Comparison of ENCODE assay signal across 8 mouse cellular contexts in genomic region chr3:29082296-29082995, GRCm38 (mm10). TPM values are rescaled to one million over a fixed set of nuclear protein-coding genes. Genes with fewer than 3 reads are reported as not detected.
DNase-seq lines count a peak whose midpoint lies in the region; ATAC-seq lines count a peak whose summit lies in the region.

No protein-coding gene starts in this region.

- WGBS in midbrain, embryonic 13.5 days: under 1% methylated on average over 52 of the region's 59 CpGs

- H3K27ac ChIP-seq in midbrain, embryonic 13.5 days: peak overlapping the region; percentile 71

- peak overlapping the region; percentile 67 for H3K9ac ChIP-seq in midbrain, embryonic 13.5 days (replicated peaks)

- H3K4me3 ChIP-seq in midbrain, embryonic 13.5 days (replicated peaks): peak overlapping the region; percentile 70

- H3K9me3 ChIP-seq in midbrain, embryonic 13.5 days: no peaks in the 10 kb centered on the region

- intact Hi-C loops in left cerebral cortex, postnatal 36 days (cut with DNase I): loop anchor here (5.0 kb wide), 1 partner anchor 45 kb away; no protein-coding TSS in a partner anchor

- ATAC-seq in midbrain, embryonic 13.5 days: peak; percentile 96
- no peak for ATAC-seq in inflammation-experienced regulatory T-cells, adult 6 months

- peak; percentile 54 for DNase-seq in Muller cell, postnatal 12 days (ENCODE audit: inconsistent ontology term)
- peak; percentile 50 for DNase-seq in brain, adult 2 months (ENCODE audit: low read depth, low spot score)
- DNase-seq in forelimb bud, embryonic 11.5 days (ENCODE audit: low read depth, low spot score): peak; percentile 52
- peak; percentile 5 for DNase-seq in kidney, adult 11 months
- DNase-seq in left cerebral cortex, postnatal 36 days (ENCODE audit: low spot score in 2 of 2): peak; percentile 53 to 54
- peak; percentile 43 for DNase-seq in testis, postnatal 10 days (ENCODE audit: low spot score)

- no peaks in the 10 kb centered on the region for H3K36me3 ChIP-seq in midbrain, embryonic 13.5 days

- H3K4me1 ChIP-seq in midbrain, embryonic 13.5 days (replicated peaks): peaks cover 33% of the 10 kb centered on the region

- peaks cover 21% of the 10 kb centered on the region; the same call in 1 of the 2 replicates for H3K27me3 ChIP-seq in midbrain, embryonic 13.5 days

- H3K4me2 ChIP-seq in midbrain, embryonic 13.5 days (replicated peaks): peak overlapping the region; percentile 87

RNA-seq across cellular contexts. Expression of gene Egfem1, which starts 0.6 kb away (rescaled TPM):
- total RNA-seq in left cerebral cortex, postnatal 36 days (2021): 10 to 100 TPM; 14.9 to 22.1 TPM
- polyA plus RNA-seq in midbrain, embryonic 13.5 days (2015; fragmentation: Nextera tagmentation; extraction: Ambion mirVana): 13.4 and 14.0 TPM in 2 replicates
- not detected for polyA plus RNA-seq in inflammation-experienced regulatory T-cells, adult 6 months (2017; shearing (Covaris generic))

Comparison
In these comparisons a context has a peak if more than half of its experiments do, and no peak if none do; other contexts are left out.
1. RNA of gene Egfem1, which starts 0.6 kb away (polyA plus RNA-seq): 13.4 to 14.0 TPM in midbrain, embryonic 13.5 days; not detected in inflammation-experienced regulatory T-cells, adult 6 months; every median in the first group is over 10 times any median in the second.
2. Peak in every context shown above with its lines, with median percentiles within 50 percentile points of each other: DNase-seq.